Mouse (Mus musculus): Measurements from ENCODE around the gene Slc39a11.

DNA sequence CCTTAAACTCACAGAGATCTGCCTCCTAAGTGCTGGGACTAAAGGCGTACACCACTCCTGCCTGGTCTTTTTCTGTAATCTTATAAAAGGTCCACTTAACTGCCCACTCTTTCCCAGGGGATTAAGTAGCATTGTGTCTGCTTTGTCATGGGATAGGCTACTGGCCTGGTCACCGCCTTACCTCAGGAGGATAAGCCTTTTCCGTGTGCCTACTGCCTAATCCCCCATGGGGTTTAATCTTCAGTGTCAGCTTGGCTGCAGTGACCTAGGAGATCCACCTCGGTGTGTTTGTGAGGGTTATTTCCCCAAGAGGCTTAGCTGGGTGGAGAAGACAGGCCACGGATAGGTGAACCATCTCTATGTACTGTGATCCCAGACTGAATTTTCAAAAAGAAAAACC lies 47.7 kb upstream of the Slc39a11 start:
- no peak for TF ChIP-seq GATA1 (IDR thresholded peaks at IDR 0.05; ENCODE audit: low read length)
- no peak for TF ChIP-seq TAL1 (IDR thresholded peaks at IDR 0.05; ENCODE audit: low read length)
